Mouse (Mus musculus) thymus, adult 2 months (tissue): ENCODE results near the gene Snrpe.

Source experiments
- CTCF ChIP-seq: fragments of 200-500 bp; IDR thresholded peaks from 2 replicates; pipeline ENCODE4 v1.5.1; 2012; ENCODE audit warnings: mild to moderate bottlenecking, control low read depth, low read length, moderate library complexity, borderline replicate concordance; ENCODE audit not compliant: control insufficient read depth, poor library complexity, insufficient read depth; ENCODE audit errors: extremely low read depth
- POLR2A ChIP-seq: fragments of 200-500 bp; IDR thresholded peaks from 2 replicates; pipeline ENCODE4 v1.6.1; 2012; ENCODE audit warnings: mild to moderate bottlenecking, low read length, control low read depth, moderate library complexity; ENCODE audit not compliant: control insufficient read depth, poor library complexity, insufficient read depth; ENCODE audit errors: extremely low read depth

GRCm38 (mm10) chr1:133638517-133638916 is 28.4 kb upstream of the Snrpe start:
- no peak for TF ChIP-seq POLR2A
- no peak for TF ChIP-seq CTCF
